Mouse (Mus musculus): ENCODE results near the gene Olfr1389.
"Not testable (repeated sequence)": the region's sequence is repeated elsewhere in the genome, so short reads cannot be mapped to it uniquely, and the experiment has no call there.

Olfr1389 gene

DNA sequence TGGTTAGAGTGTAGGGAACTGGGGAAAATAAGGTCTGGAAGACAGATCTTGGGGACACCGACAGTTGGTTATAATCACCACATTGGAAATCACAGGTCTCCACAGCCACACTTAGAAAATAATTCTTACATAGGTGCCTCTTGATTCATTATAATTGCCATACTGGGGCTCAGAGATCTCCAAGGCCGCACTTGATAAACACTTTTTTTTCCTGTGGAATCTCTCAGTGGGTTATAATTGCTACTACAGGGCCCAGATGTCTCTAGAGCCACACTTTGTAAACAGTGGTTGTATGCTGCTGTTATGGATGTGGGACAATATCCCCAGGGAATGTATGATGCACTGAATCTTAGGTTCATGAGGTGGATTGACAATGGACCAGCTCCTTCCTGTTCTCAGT, at the start of gene Olfr1389:
Gene Olfr1389 (plus strand): TSS at position 301 of the 400 bp plus-strand sequence.
- no peak for DNase-seq

DNA sequence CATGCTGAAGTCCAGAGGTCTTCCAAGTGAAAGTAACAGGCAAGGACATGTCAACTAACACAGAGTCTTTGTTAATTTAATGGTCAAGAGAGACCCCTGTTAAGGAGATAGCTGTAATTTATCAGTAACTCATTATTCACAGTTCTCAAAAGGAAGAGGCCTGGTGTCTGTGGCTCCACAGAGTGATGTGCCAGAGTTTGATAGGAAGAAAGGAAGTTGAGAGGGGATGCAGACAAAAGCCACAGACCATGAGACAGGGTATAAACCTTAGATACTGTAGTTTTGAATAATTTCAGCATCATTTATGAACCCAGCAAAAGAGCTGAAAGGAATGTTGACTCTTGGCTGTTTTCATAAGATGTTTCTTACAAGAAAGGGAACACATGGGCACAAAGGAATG, 39.7 kb upstream of the Olfr1389 start:
- no peak for DNase-seq

DNA sequence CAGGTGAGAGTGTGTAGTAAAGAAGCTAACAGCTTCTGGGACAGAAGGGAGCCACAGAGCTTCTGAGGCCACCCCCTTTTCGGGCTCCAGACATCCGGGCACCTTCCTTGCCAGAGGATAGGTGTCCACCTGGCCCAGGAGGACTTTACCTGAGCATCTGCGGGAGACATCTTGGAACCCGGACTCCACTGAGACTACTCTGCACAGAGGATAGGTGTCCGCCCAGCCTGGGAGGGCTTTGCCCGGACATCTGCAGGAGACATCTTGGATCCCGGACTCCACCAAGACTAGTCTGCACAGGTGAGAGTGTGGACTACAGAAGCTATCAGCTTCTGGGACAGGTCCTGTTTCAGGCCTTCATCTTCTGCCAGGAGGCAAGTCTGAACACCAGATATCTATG, 36.7 kb upstream of the Olfr1389 start:
- DNase-seq: not testable (repeated sequence)

DNA sequence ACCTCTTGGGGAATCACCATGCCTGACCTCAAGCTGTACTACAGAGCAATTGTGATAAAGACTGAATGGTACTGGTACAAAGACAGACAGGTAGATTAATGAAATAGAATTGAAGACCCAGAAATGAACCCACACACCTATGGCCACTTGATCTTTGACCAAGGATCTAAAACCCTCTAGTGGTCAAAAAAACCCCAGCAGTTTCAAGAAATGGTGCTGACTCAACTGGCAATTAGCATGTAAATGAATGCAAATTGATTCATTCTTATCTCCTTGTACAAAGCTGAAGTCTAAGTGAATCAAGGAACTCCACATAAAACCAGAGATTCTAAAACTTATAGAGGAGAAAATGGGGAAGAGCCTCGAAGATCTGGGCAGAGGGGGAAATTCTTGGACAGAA, 30.2 kb upstream of the Olfr1389 start:
- DNase-seq: not testable (repeated sequence)

DNA sequence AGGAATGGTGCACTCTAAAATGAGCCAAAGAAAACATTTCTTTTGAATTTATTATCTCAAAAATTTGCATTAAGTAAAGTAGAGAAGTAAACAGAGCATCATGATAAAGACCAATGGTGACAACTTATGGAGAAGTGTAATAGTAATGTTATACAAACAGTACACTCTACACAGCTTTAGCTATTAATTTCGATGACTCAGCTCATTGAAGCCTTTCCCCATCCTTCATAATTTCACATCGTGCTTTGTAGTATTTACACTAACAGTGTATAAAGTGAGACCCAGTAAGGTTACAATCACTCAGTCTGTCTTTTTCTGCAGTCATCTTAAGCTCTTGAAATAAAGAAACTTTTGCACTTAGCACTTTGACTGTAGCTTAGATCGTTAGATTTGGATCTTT, 16.1 kb upstream of the Olfr1389 start:
- no peak for DNase-seq

DNA sequence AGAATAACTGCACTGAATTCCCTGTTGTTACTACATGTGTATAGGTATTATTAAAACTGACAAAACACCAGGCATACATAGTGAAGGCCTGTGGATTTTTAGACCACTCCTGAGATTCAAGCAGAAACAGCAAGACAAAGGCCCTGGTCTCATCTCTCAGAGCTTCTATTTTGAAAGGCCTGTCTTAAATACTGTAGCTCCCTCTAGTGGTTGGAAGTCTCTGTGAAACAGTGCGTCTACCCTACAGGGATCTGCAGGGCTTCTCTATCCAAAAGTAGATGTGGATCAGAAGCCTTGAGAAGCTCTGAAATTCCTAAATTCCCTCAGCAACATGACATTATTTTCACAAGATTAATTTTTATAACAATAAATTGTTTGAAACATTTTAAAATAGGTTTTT, 12.3 kb upstream of the Olfr1389 start:
- no peak for DNase-seq

DNA sequence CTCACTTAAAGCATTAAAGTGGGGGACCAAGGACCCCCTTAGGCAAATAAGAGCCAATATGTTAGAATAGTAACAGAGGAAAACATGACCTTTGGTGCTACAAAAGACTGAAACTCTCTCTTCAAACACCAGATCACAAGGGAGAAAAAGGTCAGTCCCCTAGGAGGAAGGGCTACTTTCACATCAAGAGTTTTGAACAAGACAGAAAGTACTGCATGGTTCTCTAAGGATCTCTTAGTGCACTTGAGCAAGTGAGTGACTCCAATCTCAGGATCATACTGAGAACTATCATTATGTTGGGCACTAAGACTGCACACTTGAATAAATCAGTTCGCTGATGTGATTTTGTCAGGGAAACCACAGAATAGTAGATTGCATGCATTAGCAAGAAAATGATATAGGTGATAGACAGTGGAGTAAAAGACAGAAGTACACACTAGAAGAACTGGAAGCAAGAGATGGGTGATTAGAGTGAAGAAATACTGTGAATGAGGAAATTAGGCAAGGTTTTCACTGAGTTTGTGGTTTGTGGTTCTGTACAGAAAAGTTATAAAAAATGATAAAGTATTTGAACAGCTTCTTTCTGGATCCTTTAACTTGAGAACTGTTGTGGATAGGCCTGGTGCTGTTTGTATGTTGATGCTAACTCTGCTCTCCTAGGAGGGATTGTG, 2.5 kb downstream of the Olfr1389 start:
- no peak for DNase-seq

DNA sequence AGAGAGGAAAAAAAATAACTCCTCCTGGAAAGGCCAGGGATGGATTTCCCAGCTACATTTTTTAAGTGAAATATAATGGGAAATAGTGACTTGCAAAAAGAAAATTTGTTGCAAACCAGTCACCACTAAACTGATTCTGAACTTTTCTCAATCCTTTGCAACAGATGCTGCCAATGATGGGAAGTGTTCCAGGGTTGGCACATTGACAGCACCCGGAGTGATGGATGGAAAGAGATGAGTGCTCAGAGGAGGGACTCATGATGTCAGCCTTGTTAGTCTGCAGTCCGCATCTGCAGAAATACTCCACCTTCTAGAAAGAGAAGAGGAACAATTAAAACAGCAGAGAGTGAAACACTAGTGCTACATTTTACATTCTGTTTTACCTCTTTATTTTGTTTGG, 6.8 kb downstream of the Olfr1389 start:
- DNase-seq: no peak

DNA sequence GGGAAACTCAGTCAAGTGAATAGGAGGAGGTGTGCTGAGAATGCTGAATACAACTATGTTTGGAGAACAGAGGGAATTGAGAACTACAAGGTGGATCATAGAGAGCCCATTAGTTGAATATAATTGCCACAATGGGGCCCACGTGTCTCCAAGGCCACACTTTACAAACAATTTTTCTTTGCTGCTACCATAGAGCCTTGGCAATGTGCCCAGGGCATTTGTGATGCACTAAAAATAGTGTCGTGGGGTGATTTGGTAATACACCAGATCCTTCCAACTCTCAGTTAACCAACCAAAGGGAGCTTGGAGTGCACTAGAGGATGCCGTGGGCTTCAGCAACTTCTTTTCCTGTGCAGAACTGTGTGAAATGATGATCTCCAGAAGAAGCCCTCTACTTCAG, 13.5 kb downstream of the Olfr1389 start, which contains the start of gene Olfr1388:
Gene Olfr1388 (plus strand): TSS at position 214 of the 400 bp plus-strand sequence.
- no peak for DNase-seq

DNA sequence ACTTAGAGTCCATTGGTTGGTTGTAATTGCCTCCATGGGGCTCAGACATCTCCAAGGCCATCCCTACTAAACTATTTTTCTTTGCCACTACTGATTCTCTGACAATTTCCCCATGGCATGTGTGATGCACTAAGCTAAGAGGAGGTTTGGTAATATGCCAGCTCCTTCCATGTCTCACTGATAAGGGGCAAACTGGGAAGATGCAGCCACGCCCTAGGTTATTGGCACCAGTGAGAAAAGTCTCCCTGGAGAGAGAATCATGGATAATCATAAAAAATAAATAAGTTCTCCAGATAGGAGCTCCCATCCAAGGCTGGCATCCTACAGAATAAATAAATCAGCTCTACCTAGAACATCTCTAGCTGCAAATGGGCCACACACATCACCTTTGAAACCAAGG, 32.2 kb downstream of the Olfr1389 start, which contains the start of gene Olfr1387:
Gene Olfr1387 (plus strand): TSS at position 301 of the 400 bp plus-strand sequence.
- no peak for DNase-seq

DNA sequence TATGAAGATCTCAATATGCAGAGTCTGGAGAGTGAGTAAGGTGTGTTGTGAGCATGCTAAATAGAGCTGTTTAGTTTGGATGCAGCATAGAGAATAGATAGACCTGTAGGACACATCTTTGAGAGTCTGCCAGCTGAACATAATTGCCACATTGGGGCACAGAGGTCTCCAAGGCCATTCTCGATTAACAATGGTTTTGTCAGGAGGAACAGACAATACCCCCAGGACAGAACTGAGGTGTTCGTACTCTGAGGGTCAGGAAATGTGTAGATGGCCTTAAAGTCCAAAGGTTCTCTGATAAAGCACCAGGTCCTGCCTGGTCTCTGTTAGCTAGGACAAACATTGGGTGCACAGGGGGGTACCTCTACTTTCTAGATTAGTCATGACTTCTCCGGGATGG, 41.9 kb downstream of the Olfr1389 start, which contains the start of gene Olfr1386:
Gene Olfr1386 (plus strand): TSS at position 301 of the 400 bp plus-strand sequence.
- DNase-seq: not testable (repeated sequence)

Measured in thymus, adult 18-20 months (tissue).